Mouse (Mus musculus): Measurements from ENCODE around the gene Scgb2b2. TPM values are rescaled to one million over a fixed set of nuclear protein-coding genes. Genes with fewer than 3 reads are reported as not detected.

The Scgb2b2 gene
- polyA plus RNA-seq (2012; rRNA removed): not detected in 2 replicates

GRCm38 (mm10) chr7:31290208-31290607 is at the start of gene Scgb2b2:
Gene Scgb2b2, plus strand, starts transcription at chr7:31290508.

GRCm38 (mm10) chr7:31291721-31292120 is 1.4 kb downstream of the Scgb2b2 start, which contains the start of gene Scgb1b2:
Gene Scgb1b2, minus strand, starts transcription at chr7:31291821.

Other genes starting within 250 kb of the Scgb2b2 start
- 25.6 and 27.1 TPM in 2 replicates for gene Fxyd5, start 248.0 kb upstream of the Scgb2b2 start, polyA plus RNA-seq (2012; rRNA removed)
- 181 and 192 TPM in 2 replicates for gene Fxyd7, start 239.0 kb upstream of the Scgb2b2 start, polyA plus RNA-seq (2012; rRNA removed)
- 15.8 and 27.5 TPM in 2 replicates for gene Fxyd1, start 233.3 kb upstream of the Scgb2b2 start, polyA plus RNA-seq (2012; rRNA removed)
- gene Lgi4, start 231.2 kb upstream of the Scgb2b2 start, polyA plus RNA-seq (2012; rRNA removed): 1.1 and 2.0 TPM in 2 replicates
- gene Fxyd3, start 213.8 kb upstream of the Scgb2b2 start, polyA plus RNA-seq (2012; rRNA removed): 0.12 and 1.5 TPM in 2 replicates
- gene Hpn, start 175.2 kb upstream of the Scgb2b2 start, polyA plus RNA-seq (2012; rRNA removed): 0.83 and 0.88 TPM in 2 replicates
- 40.6 and 44.1 TPM in 2 replicates for gene Scn1b, start 163.5 kb upstream of the Scgb2b2 start, polyA plus RNA-seq (2012; rRNA removed)
- gene Gramd1a, start 134.6 kb upstream of the Scgb2b2 start, polyA plus RNA-seq (2012; rRNA removed): 407 and 430 TPM in 2 replicates
- not detected in 2 replicates for gene Scgb1b2, start 1.3 kb downstream of the Scgb2b2 start, polyA plus RNA-seq (2012; rRNA removed)
- gene Scgb2b3, start 71.6 kb downstream of the Scgb2b2 start, polyA plus RNA-seq (2012; rRNA removed): not detected in 2 replicates
- gene Scgb1b3, start 85.1 kb downstream of the Scgb2b2 start, polyA plus RNA-seq (2012; rRNA removed): not detected in 2 replicates